Mouse (Mus musculus) spleen, postnatal 36 days (tissue): ENCODE measurements around the gene Rnf43.

Experiments used
- DNase-seq, 2 experiments: peaks; one replicate each; pipeline ENCODE4 v3.0.0; 2022; ENCODE audit warnings: low spot score in 2 of 2, mixed read lengths in 1 of 2

Gene Rnf43

GRCm38 (mm10) chr11:87677756-87678155 is 15.2 kb downstream of the Rnf43 start:
- DNase-seq = no peak

- no peak for DNase-seq
Measured at GRCm38 (mm10) chr11:87678545-87678944, 16.0 kb downstream of the Rnf43 start.

DNA sequence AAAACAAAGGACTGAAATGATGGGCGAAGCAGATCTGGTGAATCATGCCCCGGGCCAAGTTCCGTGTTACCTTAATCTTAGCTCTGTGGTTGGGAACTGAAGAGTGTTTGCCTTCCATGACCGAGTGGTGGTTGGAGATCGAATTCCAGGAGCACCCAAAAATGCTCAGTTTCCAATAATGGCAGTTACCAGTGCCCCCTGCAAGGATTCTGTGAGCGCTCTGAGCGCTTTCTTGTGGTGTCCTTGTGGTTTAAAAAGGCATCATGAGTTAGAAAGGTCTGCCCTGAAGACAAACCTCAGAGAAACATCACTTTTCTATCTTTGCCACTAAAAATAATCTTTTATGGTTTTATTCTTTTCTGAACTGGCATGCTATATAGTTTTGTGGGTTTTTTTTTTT is 16.5 kb downstream of the Rnf43 start:
- DNase-seq = no peak

DNA sequence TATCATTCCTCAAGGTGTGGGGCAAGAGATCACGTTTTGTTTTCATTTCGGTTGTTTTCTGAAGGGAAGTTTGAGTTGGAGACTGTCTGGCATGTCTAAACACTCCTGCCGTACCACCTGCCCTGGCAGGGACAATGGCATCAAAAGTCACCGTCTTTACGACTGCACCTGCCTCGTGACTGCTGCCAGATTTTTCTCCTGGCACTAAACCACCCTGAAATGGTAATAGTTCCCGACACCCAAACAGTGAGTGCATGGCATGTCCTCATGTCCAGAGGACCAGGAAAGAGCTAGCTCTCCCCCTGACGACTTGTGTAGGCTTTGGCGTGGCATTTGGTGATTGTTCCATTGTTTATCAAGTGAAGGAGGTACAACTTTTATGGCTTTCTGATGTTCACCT is 18.3 kb downstream of the Rnf43 start:
- no peak for DNase-seq

DNA sequence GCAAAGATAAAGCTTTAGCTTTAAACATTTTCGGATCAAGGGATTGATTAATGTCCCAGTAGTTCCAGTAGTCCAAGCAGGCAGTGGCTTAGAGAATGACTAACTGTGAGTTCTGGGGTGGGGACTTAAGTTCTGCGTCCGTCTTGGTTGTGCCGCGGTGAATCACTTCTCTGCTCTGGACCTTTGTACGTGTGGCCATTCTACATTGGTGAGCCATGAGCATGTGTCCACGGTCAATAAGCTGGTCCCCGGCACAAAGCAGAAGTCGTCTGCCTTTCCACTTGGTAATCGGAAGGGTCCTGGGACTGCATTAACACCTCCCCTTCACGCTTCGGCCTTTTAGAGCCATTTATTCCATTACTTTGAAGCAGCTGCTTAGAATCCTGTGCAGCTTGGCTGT is 19.6 kb downstream of the Rnf43 start:
- no peak for DNase-seq

- no peak for DNase-seq
Measured at GRCm38 (mm10) chr11:87682838-87683571, 20.5 kb downstream of the Rnf43 start.

GRCm38 (mm10) chr11:87686407-87686806 is 23.9 kb downstream of the Rnf43 start:
- peak in 1 of 2 experiments; percentile 19 for DNase-seq

GRCm38 (mm10) chr11:87687246-87688225 is 25.0 kb downstream of the Rnf43 start:
- no peak for DNase-seq

- DNase-seq = no peak
Measured at GRCm38 (mm10) chr11:87688478-87689203, 26.1 kb downstream of the Rnf43 start.

- DNase-seq = no peak
Measured at GRCm38 (mm10) chr11:87689402-87689808, 26.9 kb downstream of the Rnf43 start.

DNA sequence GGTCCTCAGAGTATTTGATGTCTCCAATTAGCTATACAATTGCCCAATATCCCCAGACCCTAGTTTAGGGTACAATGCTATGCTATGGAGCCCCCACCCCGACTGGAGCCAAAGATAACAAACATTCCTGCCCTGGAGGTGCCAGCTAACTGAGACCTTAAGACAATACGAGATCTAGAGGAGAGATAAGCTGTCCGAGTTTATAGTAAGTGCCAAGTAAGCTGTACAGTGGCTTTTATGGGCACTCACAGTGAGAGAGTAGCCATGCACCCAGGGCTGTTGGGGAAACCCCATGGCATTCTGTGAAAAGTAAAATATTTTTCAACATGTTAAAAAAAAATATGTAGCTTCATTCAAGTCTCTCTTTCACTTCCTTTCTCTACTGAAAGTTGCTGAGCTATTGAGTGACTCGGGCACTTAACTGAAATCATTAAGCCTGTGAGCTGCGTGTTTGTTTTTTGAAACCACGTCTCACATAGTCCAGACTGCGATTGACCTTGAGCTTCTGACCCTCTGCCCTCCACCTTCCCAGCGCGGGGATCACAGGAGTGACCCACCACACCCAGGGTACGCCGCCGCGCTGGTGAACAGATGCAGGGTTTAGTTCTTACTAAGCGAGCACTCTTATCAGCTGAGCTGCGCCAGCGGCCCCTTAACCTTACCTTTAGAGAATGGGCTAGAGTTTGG is 27.7 kb downstream of the Rnf43 start:
- DNase-seq = peak; percentile 20

GRCm38 (mm10) chr11:87697131-87697682 is 34.7 kb downstream of the Rnf43 start:
- no peak for DNase-seq

GRCm38 (mm10) chr11:87698126-87698525 is 35.6 kb downstream of the Rnf43 start:
- DNase-seq = no peak

DNA sequence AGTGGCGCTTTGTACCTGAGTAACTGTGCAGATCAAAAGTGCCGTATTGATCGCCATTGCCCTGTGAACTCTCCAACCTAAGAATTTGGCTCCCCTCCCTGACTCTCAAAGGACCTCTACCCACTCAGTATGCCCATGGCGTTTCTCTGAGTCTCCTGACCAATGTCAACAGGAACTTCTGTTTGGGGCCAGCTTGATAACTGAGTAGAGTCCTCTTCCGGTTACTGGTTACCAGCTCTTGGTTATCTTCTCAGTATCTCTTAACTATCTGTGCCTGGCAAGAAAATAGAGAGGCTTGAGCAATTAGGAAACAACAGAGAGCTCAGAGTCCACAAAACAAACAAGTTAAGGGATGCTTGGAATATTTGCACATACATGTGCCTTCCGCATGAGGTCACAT is 38.6 kb downstream of the Rnf43 start:
- DNase-seq = no peak

DNA sequence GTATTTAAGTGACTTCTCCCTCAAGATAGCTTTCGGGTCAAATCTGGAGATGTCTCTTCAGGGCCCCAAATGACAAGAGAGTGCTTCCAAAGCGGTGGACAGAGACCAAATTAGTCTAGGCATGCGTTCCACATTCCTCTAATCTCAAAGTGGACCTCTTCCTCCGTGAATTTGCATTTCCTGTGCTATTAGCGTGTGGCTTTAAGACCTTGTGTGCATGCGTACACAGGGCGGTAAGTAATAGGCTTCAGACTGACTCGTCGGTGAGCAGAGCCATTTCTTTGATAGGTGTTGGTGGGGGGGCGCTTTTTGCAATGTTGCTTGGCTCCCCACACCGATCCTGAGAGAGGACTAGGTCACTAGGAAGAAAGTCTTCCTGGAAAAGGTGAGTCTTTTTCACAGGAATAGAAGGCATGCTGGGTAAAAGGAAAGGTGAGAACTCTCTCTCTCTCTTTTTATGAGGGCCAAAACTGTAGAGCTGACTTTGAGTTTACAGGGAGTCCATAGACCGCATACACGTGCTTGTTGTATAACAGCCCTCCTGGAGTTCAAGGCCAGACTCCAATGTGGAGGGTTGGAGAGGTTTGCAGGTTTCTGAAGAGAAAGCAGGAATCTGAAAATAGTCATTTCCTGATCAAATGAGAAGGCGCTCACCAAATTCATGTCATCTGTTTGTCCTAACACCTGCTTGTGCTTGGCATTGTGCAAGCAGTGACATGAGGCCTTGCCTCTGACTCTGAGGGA is 39.5 kb downstream of the Rnf43 start:
- DNase-seq = no peak

DNA sequence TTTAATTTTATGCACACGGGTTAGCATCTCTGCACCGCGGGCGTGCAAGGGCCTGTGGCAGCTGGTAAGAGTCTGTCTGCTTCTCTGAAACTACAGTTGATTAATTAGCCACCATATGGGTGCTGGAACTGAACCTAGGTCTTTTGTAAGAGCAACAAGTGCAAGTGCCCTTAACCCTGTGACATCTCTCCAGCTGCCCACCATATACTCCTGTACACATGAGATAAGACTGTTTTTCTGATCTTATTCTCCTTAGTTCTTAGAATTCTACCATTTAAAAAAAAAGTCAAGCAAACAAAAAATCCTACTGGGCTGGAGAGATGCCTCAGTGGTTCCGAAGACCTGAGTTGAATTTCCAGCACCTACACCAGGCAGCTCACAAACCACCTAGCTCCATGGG is 41.1 kb downstream of the Rnf43 start:
- no peak for DNase-seq

GRCm38 (mm10) chr11:87704289-87704688 is 41.8 kb downstream of the Rnf43 start:
- no peak for DNase-seq

DNA sequence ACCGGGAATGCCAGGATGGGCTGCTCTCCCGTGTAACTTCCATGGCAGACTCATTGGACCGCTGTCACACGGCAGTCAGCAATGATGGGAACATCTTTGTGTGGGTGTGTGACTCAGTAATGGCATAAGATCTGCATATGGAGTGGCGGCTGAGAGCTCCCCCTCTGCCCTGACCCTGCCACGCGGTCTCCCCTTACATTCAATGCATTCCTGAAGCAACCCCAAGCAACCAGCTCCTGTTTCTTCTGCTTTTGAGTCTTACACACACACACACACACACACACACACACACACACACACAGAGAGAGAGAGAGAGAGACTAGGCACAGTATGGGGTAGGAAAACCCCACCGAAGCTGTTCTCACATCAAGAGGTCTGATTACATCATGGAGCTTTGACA is 45.0 kb downstream of the Rnf43 start:
- no peak for DNase-seq

DNA sequence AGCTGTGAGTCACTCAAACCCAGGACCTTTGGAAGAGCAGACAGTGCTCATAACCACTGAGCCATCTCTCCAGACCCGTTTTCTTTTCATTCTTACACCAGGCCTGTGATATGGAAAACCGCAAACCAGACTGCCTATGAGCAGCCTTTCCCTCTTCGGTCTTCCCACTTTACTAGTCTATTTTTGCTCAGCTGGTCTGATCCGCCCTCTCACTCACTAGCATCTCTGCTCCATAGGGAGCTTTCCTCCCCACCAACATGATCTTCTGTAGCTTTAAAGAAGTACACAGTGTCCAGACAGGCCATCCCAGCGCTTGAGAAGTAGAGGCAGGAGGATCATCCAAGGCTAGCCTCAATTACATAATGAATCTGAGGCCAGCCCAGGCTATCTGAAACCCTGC is 46.5 kb downstream of the Rnf43 start:
- DNase-seq = no peak

DNA sequence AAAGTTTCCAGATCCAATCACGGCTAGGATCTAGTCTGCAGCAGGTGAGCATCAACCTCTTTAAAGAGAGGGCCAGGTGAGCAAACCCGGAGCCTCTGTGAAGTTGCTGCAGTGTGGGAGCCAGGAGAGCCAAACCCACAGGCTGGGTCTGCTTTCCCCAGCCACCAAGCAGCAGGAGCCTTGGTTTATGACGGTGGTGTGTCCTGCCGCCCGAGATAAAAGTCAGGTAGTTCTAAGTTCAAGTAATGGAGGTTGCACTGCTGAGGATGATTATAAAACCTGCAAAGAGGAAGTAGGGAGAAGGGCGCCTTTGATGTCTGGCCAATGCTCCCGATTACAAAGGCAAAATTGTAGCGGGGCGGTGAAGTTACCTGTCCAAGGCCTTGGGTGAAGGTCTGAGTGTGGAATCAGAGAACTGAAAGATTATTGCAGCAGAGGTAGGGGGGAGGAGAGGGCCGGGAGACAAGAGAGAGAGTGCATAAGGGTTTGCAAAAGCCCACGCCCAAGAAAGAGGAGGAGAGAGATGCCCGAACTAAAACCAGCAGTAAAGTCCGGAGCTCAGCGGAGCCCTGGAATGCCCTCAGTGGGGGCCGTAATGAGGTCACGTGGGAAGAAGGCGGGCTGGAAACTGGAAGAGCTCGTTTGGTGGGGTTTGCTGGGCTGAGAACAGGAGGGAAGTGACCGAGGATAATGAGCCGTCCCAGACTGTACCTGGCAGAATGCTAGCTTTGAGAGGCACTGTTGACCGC is 47.2 kb downstream of the Rnf43 start:
- DNase-seq = no peak
